Mouse (Mus musculus) midbrain, embryonic 11.5 days (tissue): ENCODE measurements at regions not wholly inside any gene's neighbourhood (a gene's known extent, or its start where the extent isn't known, plus 50 kb on each side); places are given as distances from the start of the nearest gene placed in this dataset.

Source experiments
- ATAC-seq: fragments of 200-750 bp; cut with Nextera tagmentation; 2 replicates; pipeline ENCODE4 v1.8.0; 2017; ENCODE audit warnings: moderate TSS enrichment, moderate library complexity; ENCODE audit not compliant: low FRiP score
- DNase-seq: peaks from one replicate; pipeline ENCODE4 v3.0.0; 2015; ENCODE audit warnings: low spot score; ENCODE audit errors: missing footprints
- H3K27ac ChIP-seq: fragments of 300-500 bp; sonication (generic); 2 replicates; pipeline ENCODE4 v1.5.1; 2014; ENCODE audit warnings: low read depth, low read length
- H3K27me3 ChIP-seq: fragments of 300-500 bp; sonication (generic); 2 replicates; pipeline ENCODE4 v1.6.1; 2014; ENCODE audit warnings: mild to moderate bottlenecking, low read length, moderate library complexity, mixed read lengths; ENCODE audit not compliant: control insufficient read depth, insufficient read depth
- H3K36me3 ChIP-seq: fragments of 300-500 bp; sonication (generic); 2 replicates; pipeline ENCODE4 v1.6.1; 2014; ENCODE audit warnings: mild to moderate bottlenecking, low read length, moderate library complexity, mixed read lengths; ENCODE audit not compliant: control insufficient read depth, insufficient read depth
- H3K4me1 ChIP-seq: fragments of 300-500 bp; sonication (generic); 2 replicates; pipeline ENCODE4 v1.6.1; 2014; ENCODE audit warnings: low read length; ENCODE audit not compliant: control insufficient read depth, insufficient read depth
- H3K4me2 ChIP-seq: fragments of 300-500 bp; sonication (generic); 2 replicates; pipeline ENCODE4 v1.6.1; 2014; ENCODE audit warnings: mild to moderate bottlenecking, moderate library complexity
- H3K4me3 ChIP-seq: fragments of 300-500 bp; sonication (generic); 2 replicates; pipeline ENCODE4 v1.5.1; 2014; ENCODE audit warnings: low read depth, low read length
- H3K9ac ChIP-seq: fragments of 300-500 bp; sonication (generic); 2 replicates; pipeline ENCODE4 v1.6.1; 2014; ENCODE audit warnings: low read length
- H3K9me3 ChIP-seq: fragments of 300-500 bp; sonication (generic); 2 replicates; pipeline ENCODE4 v1.6.1; 2016; ENCODE audit warnings: low read length; ENCODE audit not compliant: control insufficient read depth
- WGBS: fragments of 180-500 bp; shearing (Covaris S2); extraction: QIAGEN DNeasy Blood & Tissue Kit; methylation state at CpG from one replicate; pipeline ENCODE4 v1.1.7; 2014; 5-methylcytosine and 5-hydroxymethylcytosine counted together

DNA sequence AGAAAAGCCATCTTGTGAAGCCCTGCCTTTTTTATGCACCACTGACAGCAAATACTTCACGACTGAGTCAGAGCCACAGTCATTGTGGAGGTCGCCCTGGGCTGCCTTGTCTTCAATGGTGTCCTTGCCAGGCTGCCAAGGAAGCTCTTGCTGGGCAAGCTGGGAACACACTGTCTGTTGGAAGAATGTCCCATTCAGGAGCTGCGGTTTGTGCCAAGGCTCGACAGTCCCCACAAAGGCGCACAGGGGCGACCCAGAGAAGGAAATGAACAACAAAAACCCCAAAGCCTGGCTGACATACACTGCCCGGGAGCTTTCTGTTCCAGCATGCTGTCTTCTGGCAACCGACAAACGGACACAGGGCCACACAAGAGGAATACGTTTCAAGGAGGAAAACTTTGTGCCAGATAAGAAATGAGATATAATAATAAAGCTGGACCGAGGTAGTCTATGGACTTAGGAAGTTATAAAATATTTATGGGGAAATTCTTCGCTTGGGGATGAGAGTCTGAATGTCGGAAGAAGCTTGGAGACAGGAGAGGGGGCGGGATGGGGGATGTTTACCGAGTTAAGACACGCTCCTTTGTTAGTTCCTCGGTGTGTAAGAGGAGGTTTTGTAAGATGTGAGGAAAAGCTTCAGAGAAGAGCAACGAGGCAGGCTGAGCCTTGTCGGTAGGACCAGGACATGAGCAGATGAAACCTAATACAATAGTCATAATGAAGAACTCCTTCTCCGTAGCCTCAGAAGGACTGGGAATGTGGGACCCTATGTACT is 261.5 kb downstream of the Fzd1 start:
- no peak overlapping the region for H3K9ac ChIP-seq
- no peak overlapping the region for H3K27ac ChIP-seq
- WGBS = 16% methylated on average over 20 of the region's 20 CpGs
- no peaks in the 10 kb centered on the region for H3K36me3 ChIP-seq
- H3K4me1 ChIP-seq = peaks cover 15% of the 10 kb centered on the region
- H3K9me3 ChIP-seq = no peaks in the 10 kb centered on the region
- DNase-seq (no peak), ATAC-seq (peak; percentile 63)
- peak overlapping the region; percentile 17; the same call in 1 of the 2 replicates for H3K4me2 ChIP-seq
- H3K27me3 ChIP-seq = no peaks in the 10 kb centered on the region
- H3K4me3 ChIP-seq = no peak overlapping the region

DNA sequence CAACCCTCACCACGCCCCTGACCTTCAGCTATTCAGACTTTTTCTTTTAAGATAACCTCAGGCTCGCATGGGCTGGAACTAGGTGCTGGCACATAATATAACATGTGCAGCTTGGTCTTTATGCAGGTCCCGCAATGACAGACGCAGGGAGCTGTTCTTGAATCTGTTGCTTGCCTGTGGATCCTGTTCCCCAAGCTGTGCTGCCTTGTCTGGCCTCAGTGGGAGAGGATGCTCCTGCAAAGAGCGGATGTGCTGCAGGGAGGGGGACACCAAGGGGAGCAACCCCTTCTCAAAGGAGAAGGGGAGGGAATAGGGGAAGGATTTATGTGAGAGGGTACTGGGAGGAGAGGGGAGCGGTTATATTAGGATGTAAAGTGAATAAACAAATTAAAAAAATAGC is 262.4 kb downstream of the Fzd1 start:
- DNase-seq (no peak), ATAC-seq (no peak)
- Histone ChIP-seq H3K4me2 (no peak overlapping the region), H3K27ac (no peak overlapping the region), H3K4me1 (peaks cover 15% of the 10 kb centered on the region), H3K36me3 (no peaks in the 10 kb centered on the region), H3K9ac (no peak overlapping the region; the same call in 1 of the 2 replicates), H3K9me3 (no peaks in the 10 kb centered on the region), H3K27me3 (no peaks in the 10 kb centered on the region), H3K4me3 (no peak overlapping the region)
- 40% methylated on average over 6 of the region's 6 CpGs for WGBS

DNA sequence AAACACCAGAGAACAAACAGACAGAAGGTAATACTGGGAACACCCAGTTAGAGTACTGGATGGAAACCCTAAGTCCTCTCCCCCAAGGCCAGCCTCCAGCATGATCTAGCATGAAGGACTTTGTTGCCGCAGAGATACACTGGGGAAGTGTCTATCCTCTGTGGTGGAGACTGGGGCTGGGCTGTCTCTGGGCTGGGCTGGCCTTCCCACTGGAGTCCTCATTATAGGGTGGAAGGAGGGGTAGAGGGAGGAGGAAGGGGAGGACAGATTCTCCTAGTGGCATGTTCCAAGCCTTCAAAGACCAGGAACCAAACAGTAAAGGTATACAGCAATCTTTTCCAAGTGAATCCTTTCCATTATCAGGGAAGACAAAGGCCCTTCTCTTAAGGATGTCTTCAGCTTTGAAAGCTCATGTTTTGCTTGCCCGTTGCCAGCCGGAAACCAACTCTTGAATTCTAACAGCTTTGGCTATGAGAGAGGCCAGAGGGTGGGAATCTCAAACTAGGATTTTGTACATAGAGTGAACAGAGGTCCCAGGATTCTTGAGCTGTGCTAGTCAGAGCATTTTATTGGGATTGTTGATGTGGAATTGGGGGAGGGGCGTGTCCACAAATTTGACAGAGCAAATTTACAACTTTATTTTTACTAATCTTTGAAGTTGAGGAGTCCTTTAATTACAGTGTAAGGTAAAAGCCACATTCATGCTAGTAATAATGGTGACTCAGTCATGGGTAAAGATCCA is 271.3 kb downstream of the Fzd1 start:
- 90% methylated on average over 4 of the region's 4 CpGs for WGBS
- Histone ChIP-seq H3K9me3 (no peaks in the 10 kb centered on the region), H3K27ac (no peak overlapping the region), H3K4me1 (peaks cover 12% of the 10 kb centered on the region), H3K4me3 (no peak overlapping the region), H3K27me3 (no peaks in the 10 kb centered on the region), H3K4me2 (no peak overlapping the region), H3K9ac (no peak overlapping the region), H3K36me3 (no peaks in the 10 kb centered on the region)
- ATAC-seq (peak; percentile 52), DNase-seq (no peak)

GRCm38 (mm10) chr5:4485542-4486390 is 272.1 kb downstream of the Fzd1 start:
- H3K4me3 ChIP-seq = no peak overlapping the region
- peaks cover 12% of the 10 kb centered on the region for H3K4me1 ChIP-seq
- no peaks in the 10 kb centered on the region for H3K9me3 ChIP-seq
- 55% methylated on average over 10 of the region's 10 CpGs for WGBS
- peak overlapping the region; percentile 30; the same call in 1 of the 2 replicates for H3K27ac ChIP-seq
- peak; percentile 71 for ATAC-seq
- peak; percentile 87 for DNase-seq
- no peak overlapping the region for H3K9ac ChIP-seq
- no peaks in the 10 kb centered on the region for H3K36me3 ChIP-seq
- no peaks in the 10 kb centered on the region for H3K27me3 ChIP-seq
- H3K4me2 ChIP-seq = no peak overlapping the region

GRCm38 (mm10) chr5:4484780-4485179 is 273.1 kb downstream of the Fzd1 start:
- 25% methylated on average over 6 of the region's 6 CpGs for WGBS
- H3K9me3 ChIP-seq = no peaks in the 10 kb centered on the region
- H3K27me3 ChIP-seq = no peaks in the 10 kb centered on the region
- H3K4me2 ChIP-seq = no peak overlapping the region
- no peak overlapping the region for H3K9ac ChIP-seq
- peak; percentile 65 for ATAC-seq
- peaks cover 12% of the 10 kb centered on the region for H3K4me1 ChIP-seq
- H3K36me3 ChIP-seq = no peaks in the 10 kb centered on the region
- DNase-seq = peak; percentile 85
- no peak overlapping the region for H3K4me3 ChIP-seq
- H3K27ac ChIP-seq = no peak overlapping the region

DNA sequence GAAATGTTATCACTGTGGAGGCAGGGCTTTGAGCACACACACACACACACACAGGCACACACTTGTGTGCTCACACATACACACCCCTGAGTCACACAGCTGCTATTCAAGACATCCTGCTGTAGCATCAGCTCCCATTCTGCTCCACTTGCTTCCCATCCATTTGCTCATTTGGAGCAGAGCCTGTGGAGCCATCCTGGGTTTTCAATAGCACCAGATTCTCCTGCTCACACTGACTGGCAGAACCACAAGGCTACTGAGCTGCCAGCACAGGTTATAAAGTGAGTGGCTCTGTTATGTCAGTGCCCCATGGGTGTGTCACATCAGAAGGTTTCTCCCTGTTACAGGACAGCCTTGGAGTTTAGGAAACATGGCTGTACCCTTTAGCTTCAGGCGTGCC is 273.7 kb downstream of the Fzd1 start:
- ATAC-seq (peak; percentile 36; the same call in 1 of the 2 replicates), DNase-seq (no peak)
- Histone ChIP-seq H3K27ac (no peak overlapping the region), H3K4me2 (no peak overlapping the region), H3K27me3 (no peaks in the 10 kb centered on the region), H3K36me3 (no peaks in the 10 kb centered on the region), H3K9me3 (no peaks in the 10 kb centered on the region), H3K9ac (no peak overlapping the region), H3K4me1 (peaks cover 12% of the 10 kb centered on the region), H3K4me3 (no peak overlapping the region)
- 69% methylated on average over 1 of the region's 1 CpGs for WGBS

DNA sequence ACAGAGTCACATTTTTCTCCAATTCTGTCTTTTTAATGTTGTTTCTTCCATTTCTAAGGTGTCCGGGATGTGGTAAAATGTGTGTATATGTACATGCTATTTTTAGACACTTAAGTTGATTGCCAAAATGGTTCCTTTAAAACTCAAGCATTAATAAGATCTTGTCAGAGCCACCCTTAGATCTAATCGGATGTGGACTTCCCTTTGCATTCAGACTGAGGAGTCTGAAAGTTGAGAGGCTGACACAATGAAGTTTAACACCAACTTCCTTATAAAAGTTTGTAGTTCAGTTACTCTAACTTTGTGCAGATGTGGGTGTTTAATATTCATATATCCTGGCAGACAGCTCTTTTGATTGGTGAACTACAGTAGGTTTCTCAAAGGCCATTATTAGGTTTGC is 282.1 kb downstream of the Mterf1b start:
- H3K4me1 ChIP-seq = no peaks in the 10 kb centered on the region
- WGBS = 90% methylated on average over 2 of the region's 2 CpGs

More for the DNA sequence above, 282.1 kb downstream of the Mterf1b start:
- Histone ChIP-seq H3K9ac (no peak overlapping the region), H3K9me3 (no peaks in the 10 kb centered on the region), H3K4me2 (no peak overlapping the region), H3K27ac (no peak overlapping the region), H3K4me3 (no peak overlapping the region), H3K27me3 (no peaks in the 10 kb centered on the region), H3K36me3 (no peaks in the 10 kb centered on the region)
- peak; percentile 53 for DNase-seq
- no peak for ATAC-seq
